Mouse (Mus musculus) bone marrow macrophage, adult 2 months (primary cell): ENCODE measurements around the gene Wdr76. TPM values are rescaled to one million over a fixed set of nuclear protein-coding genes. Genes with fewer than 3 reads are reported as not detected.
"Not testable (repeated sequence)": the region's sequence is repeated elsewhere in the genome, so short reads cannot be mapped to it uniquely, and the experiment has no call there.

ENCODE experiments used
- H3K27ac ChIP-seq: 2 replicates; pipeline ENCODE4 v1.5.1; 2012; ENCODE audit warnings: low read depth, low read length; ENCODE audit not compliant: insufficient read depth
- H3K4me1 ChIP-seq: 2 replicates; pipeline ENCODE4 v1.6.1; 2012; ENCODE audit warnings: low read length; ENCODE audit not compliant: control insufficient read depth, insufficient read depth
- H3K4me3 ChIP-seq: 2 replicates; pipeline ENCODE4 v1.5.1; 2012; ENCODE audit warnings: mild to moderate bottlenecking, low read length, moderate library complexity; ENCODE audit not compliant: insufficient read depth
- CTCF ChIP-seq: IDR thresholded peaks from 2 replicates; pipeline ENCODE4 v1.5.1; 2012; ENCODE audit warnings: low read depth, mild to moderate bottlenecking, low read length, moderate library complexity
- POLR2A ChIP-seq: IDR thresholded peaks from 2 replicates; pipeline ENCODE4 v1.6.1; 2012; ENCODE audit warnings: mild to moderate bottlenecking, low read depth, low read length, borderline replicate concordance
- polyA plus RNA-seq: library from polyadenylated mRNA; stranded (reverse); fragments of >200 nt; gene quantifications from 2 replicates; pipeline ENCODE4 v1.2.4, GENCODE M21; 2012; ENCODE audit not compliant: missing spikeins, insufficient read depth, insufficient read length

Gene Wdr76
- polyA plus RNA-seq = 10.9 and 11.3 TPM in 2 replicates

DNA sequence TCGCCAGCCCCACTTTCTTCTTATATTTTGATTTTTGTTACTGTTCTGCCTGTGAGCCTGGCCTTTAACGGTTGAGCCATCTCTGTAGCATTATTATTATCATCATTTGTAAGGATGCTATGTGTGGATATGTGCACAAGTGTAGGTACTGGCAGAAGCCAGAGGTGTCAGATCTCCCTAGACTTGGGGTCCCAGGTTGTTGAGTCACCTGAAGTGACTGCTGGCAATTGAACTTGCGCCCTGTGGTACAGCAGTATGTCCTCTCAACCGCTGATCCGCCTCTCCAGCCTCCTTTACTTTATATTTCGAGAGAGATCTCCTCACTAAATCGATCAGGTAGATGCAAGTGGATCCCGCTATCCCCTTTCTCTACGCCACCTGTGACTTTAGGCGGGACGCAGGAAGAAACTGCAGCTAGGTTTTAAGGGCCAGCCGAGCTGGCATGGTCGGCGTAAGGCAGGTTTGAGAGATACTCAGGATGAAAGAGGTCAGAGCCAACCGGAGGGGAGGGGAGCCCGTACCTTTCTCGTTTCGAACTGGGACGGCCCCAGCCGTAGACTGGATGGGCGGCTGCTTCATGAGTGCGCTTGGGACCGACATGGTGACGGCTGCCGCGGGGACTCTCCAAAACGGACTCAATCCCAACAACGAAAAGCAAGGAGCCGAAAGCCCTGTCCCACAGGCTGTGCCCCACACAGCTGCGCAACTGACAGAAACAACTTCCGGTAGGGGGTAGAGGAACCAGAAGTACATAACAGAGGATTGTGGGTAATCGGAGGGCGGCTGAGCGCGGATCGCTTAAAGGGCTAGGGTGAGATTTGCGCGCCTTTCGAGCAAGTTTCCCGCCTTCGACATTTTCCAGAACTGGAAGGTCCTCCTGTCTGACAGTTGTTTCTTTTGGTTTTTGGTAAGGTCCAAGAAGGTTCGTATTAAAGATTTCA, at the start of gene Wdr76, which contains the start of gene Mfap1a:
Gene Wdr76 (plus strand): TSS at position 782 of the 941 bp plus-strand sequence.
Gene Mfap1a (minus strand): TSS at position 724 of the 941 bp plus-strand sequence.
- H3K4me3 ChIP-seq = peak within 1 kb of the TSS; percentile 81
- H3K4me1 ChIP-seq = not testable (repeated sequence)
- peak within 1 kb of the TSS; percentile 63 for H3K27ac ChIP-seq

DNA sequence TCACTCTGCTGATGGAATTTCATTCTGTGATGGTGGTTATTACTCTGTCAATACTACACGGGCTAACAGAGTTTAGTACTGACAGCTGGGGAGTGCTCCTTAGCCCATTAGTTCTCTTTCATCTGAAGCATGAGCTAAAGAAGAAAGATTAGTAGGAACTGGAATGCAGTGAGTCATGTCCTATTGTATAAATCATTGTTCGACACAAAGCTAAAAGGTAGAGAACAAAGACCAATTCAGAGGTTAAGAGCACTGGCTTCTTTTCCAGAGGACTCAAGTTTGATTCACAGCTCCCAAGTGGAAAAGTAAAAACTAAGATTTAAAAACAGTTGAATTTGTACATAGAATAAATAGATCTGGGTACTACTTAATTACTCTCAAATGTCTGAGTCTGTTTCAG, 46.5 kb upstream of the Wdr76 start:
- Histone ChIP-seq H3K4me1 (peaks cover 5% of the 10 kb centered on the region), H3K4me3 (no peak overlapping the region), H3K27ac (no peak overlapping the region)
- no peak for TF ChIP-seq POLR2A
- no peak for TF ChIP-seq CTCF

DNA sequence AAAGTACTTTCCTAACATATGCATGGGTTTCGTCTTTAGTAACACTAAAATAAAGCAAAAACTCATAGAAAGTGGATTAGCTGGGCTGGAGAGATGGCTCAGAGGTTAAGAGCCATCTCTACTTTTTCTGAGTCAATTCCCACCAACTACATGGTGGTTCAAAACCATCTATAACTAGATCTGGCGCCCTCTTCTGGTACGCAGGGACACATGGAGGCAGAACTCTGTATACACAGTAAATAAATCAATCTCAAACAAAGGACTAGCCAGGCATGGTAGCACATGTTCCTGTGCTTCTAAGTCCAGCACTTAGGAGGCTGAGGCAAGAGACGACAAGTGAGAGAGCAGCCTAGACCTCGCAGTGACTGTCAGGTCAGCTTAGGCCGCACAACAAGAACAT, 37.5 kb upstream of the Wdr76 start:
- not testable (repeated sequence) for H3K4me3 ChIP-seq, H3K27ac ChIP-seq, H3K4me1 ChIP-seq

DNA sequence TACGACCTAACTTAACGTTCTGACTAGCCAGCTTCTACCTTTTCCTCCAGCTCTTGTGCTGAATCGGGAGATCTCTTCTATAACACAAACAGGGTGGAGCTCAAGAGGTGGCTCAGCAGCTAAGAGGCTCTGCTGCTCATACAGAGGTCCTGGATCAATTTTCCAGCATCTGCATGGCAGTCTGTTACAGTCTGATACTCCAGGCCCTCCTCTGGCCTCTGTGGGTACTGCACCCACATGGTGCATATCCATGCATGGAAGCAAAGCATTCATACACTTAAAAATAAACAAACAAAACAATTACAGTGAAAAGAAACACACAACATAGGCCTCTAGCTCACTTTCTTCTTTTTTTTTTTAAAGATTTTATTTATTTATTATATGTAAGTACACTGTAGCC, 33.7 kb upstream of the Wdr76 start:
- H3K27ac ChIP-seq, H3K4me3 ChIP-seq, H3K4me1 ChIP-seq: not testable (repeated sequence)

DNA sequence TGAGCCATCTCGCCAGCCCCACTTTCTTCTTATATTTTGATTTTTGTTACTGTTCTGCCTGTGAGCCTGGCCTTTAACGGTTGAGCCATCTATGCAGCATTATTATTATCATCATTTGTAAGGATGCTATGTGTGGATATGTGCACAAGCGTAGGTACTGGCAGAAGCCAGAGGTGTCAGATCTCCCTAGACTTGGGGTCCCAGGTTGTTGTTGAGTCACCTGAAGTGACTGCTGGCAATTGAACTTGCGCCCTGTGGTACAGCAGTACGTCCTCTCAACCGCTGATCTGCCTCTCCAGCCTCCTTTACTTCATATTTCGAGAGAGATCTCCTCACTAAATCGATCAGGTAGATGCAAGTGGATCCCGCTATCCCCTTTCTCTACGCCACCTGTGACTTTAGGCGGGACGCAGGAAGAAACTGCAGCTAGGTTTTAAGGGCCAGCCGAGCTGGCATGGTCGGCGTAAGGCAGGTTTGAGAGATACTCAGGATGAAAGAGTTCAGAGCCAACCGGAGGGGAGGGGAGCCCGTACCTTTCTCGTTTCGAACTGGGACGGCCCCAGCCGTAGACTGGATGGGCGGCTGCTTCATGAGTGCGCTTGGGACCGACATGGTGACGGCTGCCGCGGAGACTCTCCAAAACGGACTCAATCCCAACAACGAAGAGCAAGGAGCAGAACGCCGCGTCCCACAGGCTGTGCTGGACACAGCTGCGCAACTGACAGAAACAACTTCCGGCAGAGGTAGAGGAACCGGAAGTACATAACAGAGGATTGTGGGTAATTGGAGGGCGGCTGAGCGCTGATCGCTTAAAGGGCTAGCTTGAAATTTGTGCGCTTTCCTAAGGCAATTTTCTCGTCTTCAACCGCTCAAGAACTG, 33.0 kb upstream of the Wdr76 start, which contains the start of gene Mfap1b:
Gene Mfap1b (minus strand): TSS at position 767 of the 879 bp plus-strand sequence.
- Histone ChIP-seq H3K4me3 (peak within 1 kb of the TSS; percentile 80), H3K27ac (peak within 1 kb of the TSS; percentile 56)
- H3K4me1 ChIP-seq = not testable (repeated sequence)
- TF ChIP-seq POLR2A = 0 out of 2 replicates have a peak, but pooled peaks have one; percentile 9

DNA sequence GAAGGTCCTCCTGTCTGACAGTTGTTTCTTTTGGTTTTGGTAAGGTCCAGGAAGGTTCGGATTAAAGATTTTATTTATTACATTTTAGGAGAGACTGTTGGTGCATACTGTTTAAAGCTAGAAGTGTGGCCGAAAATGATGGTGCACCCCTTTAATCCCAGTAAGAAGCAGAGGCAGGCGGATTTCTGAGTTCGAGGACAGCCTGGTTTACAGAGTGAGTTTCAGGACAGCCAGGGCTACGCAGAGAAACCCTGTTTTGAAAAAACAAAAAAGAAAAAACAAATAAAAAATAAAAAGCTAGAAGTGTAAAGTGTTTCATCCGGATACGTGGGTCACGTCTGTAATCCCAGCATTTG, 32.4 kb upstream of the Wdr76 start:
- Histone ChIP-seq H3K4me3 (peak overlapping the region; percentile 80), H3K27ac (peak overlapping the region; percentile 42), H3K4me1 (no peaks in the 10 kb centered on the region)
- TF ChIP-seq POLR2A (no peak), CTCF (no peak)

DNA sequence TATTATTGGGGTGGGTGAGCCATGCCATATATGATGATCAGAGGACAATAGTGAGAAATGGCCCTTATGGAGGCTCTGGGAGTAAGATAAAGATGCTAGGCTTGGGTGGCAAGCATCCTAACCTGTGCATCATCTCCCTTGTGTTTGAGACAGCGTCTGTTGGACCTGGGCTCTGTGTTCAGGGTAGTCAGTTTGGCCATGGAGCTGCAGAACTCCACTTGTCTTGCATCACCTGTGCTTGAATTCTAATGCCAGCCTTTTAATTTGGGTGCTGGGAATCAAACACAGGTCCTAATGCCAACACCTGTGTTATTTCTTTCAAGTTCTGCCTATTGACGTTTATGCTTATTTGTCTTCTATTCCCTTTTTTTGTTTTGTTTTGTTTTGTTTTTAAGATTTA, 31.2 kb upstream of the Wdr76 start:
- not testable (repeated sequence) for H3K4me1 ChIP-seq, H3K27ac ChIP-seq, H3K4me3 ChIP-seq

DNA sequence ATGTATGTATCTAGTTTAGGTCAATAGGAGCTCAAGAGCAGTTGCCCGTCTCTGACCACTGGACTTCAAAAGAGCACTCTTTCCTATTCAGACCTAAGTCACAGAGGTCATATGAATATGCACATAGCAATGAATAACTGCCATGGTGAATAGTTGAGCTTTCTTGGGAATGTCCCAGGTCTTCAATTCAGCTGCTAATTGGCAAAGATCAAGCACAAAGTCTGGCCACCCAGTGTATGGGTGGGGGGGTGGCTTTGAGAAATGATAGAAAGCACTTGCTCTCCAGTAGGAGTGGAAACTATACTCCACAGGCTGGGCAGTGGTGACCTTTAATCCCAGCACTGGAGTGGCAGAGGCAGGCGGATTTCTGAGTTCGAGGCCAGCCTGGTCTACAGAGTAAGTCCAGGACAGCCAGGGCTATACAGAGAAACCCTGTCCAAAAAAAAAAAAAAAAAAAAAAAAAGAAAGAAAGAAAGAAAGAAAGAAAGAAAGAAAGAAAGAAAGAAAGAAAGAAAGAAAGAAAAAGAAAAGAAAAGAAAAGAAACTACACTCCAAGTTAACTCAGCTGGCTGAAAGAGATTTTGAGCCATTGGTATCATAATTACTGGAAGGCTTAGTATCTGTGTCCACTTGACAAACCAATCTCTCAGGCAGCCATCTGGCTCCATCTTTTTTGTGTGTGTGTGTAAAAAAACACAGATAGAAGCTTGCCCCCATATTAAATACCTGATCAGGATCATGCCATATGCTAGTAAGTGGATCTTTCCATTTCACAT, 28.8 kb upstream of the Wdr76 start:
- no peak overlapping the region for H3K27ac ChIP-seq
- H3K4me1 ChIP-seq = no peaks in the 10 kb centered on the region
- H3K4me3 ChIP-seq = no peak overlapping the region
- TF ChIP-seq CTCF = no peak
- TF ChIP-seq POLR2A = no peak

DNA sequence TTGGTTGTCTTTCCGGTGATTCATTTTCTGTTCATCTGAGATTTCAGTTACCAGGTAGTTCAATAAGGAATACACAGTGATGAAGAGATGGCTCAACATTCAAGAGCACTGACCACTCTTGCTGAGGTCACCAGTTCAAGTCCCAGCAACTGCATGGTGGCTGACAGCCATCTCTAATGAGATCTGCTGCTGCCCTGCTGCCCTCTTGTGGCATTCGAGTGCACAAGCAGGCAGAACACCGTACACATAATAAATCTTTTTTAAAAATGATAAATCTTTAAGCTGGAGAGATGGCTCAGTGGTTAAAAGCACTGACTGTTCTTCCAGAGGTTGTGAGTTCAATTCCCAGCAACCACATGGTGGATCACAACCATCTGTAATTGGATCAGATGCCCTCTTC, 26.0 kb upstream of the Wdr76 start:
- H3K27ac ChIP-seq = no peak overlapping the region
- peaks cover 4% of the 10 kb centered on the region for H3K4me1 ChIP-seq
- TF ChIP-seq CTCF (peak; percentile 48), POLR2A (no peak)
- H3K4me3 ChIP-seq = no peak overlapping the region

DNA sequence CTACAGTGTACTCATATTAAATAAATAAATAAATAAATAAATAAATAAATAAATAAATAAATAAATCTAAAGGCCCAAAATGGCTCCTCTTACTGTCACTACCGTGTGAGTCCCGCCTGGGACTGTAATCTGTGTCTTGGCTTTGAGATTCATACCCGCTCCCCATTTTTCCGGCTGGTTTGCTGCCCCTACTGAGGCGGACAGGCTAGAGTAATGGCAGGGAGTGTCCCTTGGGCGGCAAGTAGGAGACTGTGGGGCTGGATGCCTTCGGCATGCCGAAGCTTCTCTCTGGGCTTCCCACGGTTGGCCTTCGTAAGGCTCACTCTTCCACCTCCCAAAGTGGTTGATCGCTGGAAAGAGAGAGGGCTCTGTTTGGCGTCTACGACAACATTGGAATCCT, 25.6 kb upstream of the Wdr76 start:
- H3K4me3 ChIP-seq, H3K4me1 ChIP-seq, H3K27ac ChIP-seq: not testable (repeated sequence)
